Mouse (Mus musculus): ENCODE measurements around the gene Gli3.

GRCm38 (mm10) chr13:15472712-15473111, 9.7 kb downstream of the Gli3 start:
- TF ChIP-seq CTCF (IDR thresholded peaks at IDR 0.05; ENCODE audit: low read depth) (no peak), EP300 (IDR thresholded peaks at IDR 0.05; ENCODE audit: low read depth) (no peak)
